Mouse (Mus musculus): Measurements from ENCODE around the gene Gm8857.
"Not testable (repeated sequence)": the region's sequence is repeated elsewhere in the genome, so short reads cannot be mapped to it uniquely, and the experiment has no call there.

DNA sequence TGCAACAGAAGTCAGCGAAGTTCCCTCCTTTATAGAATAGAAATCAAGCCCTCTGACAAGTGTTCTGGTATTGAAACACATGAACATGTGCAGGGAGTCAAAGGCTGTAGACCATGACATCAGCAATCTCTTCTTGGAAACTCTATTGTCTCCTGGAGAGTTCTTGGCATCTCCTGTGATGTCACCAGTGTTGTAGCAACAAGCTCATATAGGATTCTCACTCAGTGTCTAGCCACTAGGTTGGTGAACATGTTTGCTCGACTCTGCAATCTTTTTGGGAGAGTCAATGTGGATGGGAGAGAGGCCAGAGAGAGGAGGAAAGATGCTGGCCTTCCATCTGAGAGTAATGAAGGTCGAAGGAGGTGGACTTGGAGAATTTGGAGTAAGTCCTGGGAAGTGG lies at the start of gene Gm8857, which contains the start of gene Gm8871:
- TF ChIP-seq CTCF, EP300 (IDR thresholded peaks at IDR 0.05; ENCODE audit: low read depth): not testable (repeated sequence)
